Mouse (Mus musculus) myocyte (in vitro differentiated cells): ENCODE measurements around the gene Arrb1.

Experiments
- MAX ChIP-seq: IDR thresholded peaks from one replicate; pipeline ENCODE4 v1.6.1; 2011; ENCODE audit warnings: low read depth, mild to moderate bottlenecking, control low read depth
- POLR2A ChIP-seq: IDR thresholded peaks from one replicate; pipeline ENCODE4 v1.6.1; 2011; ENCODE audit warnings: low read depth, mild to moderate bottlenecking, control low read depth, moderate library complexity; ENCODE audit not compliant: insufficient read length
- POLR2AphosphoS2 ChIP-seq: IDR thresholded peaks from one replicate; pipeline ENCODE4 v1.6.1; 2011; ENCODE audit warnings: low read depth, control low read depth; ENCODE audit not compliant: insufficient read length
- SRF ChIP-seq: IDR thresholded peaks from one replicate; pipeline ENCODE4 v1.6.1; 2011; ENCODE audit warnings: low read depth; ENCODE audit not compliant: control insufficient read depth, insufficient read length

- TF ChIP-seq POLR2A (no peak), MAX (no peak), POLR2AphosphoS2 (no peak), SRF (no peak)
Measured at GRCm38 (mm10) chr7:99565325-99565881, 30.1 kb downstream of the Arrb1 start.
